Mouse (Mus musculus) cerebellum, adult 8-10 months (tissue): ENCODE measurements around the gene Nt5c1a.
"Not testable (repeated sequence)": the region's sequence is repeated elsewhere in the genome, so short reads cannot be mapped to it uniquely, and the experiment has no call there.

Experiments used
- DNase-seq: peaks from one replicate; pipeline ENCODE4 v3.0.0; 2022

Nt5c1a gene

GRCm38 (mm10) chr4:123201186-123202093, at the start of gene Nt5c1a:
Nt5c1a (plus strand) TSS chr4:123201504.
- peak; percentile 65 for DNase-seq

GRCm38 (mm10) chr4:123152003-123152402, 49.3 kb upstream of the Nt5c1a start:
- no peak for DNase-seq

GRCm38 (mm10) chr4:123152976-123153375, 48.3 kb upstream of the Nt5c1a start:
- no peak for DNase-seq

GRCm38 (mm10) chr4:123155004-123155403, 46.3 kb upstream of the Nt5c1a start:
- DNase-seq = peak; percentile 40

GRCm38 (mm10) chr4:123155427-123155826, 45.9 kb upstream of the Nt5c1a start:
- no peak for DNase-seq

- no peak for DNase-seq
Observed at GRCm38 (mm10) chr4:123155840-123156239, 45.5 kb upstream of the Nt5c1a start.

GRCm38 (mm10) chr4:123160571-123160970, 40.7 kb upstream of the Nt5c1a start:
- no peak for DNase-seq

GRCm38 (mm10) chr4:123161251-123161650, 40.1 kb upstream of the Nt5c1a start:
- not testable (repeated sequence) for DNase-seq

- DNase-seq = no peak
Observed at GRCm38 (mm10) chr4:123162305-123162917, 38.9 kb upstream of the Nt5c1a start.

- DNase-seq = no peak
Observed at GRCm38 (mm10) chr4:123164157-123164556, 37.1 kb upstream of the Nt5c1a start.

- no peak for DNase-seq
Observed at GRCm38 (mm10) chr4:123171811-123172210, 29.5 kb upstream of the Nt5c1a start.

- peak; percentile 37 for DNase-seq
Observed at GRCm38 (mm10) chr4:123182328-123183238, 18.7 kb upstream of the Nt5c1a start, which contains the start of gene Hpcal4. Hpcal4 (plus strand) TSS chr4:123183227.

GRCm38 (mm10) chr4:123183239-123184056, 17.9 kb upstream of the Nt5c1a start:
- DNase-seq = peak; percentile 90

- no peak for DNase-seq
Observed at GRCm38 (mm10) chr4:123184816-123185215, 16.5 kb upstream of the Nt5c1a start.

GRCm38 (mm10) chr4:123192336-123192735, 9.0 kb upstream of the Nt5c1a start:
- DNase-seq = no peak

- no peak for DNase-seq
Observed at GRCm38 (mm10) chr4:123193791-123194190, 7.5 kb upstream of the Nt5c1a start.

- no peak for DNase-seq
Observed at GRCm38 (mm10) chr4:123196695-123197094, 4.6 kb upstream of the Nt5c1a start.

- peak; percentile 83 for DNase-seq
Observed at GRCm38 (mm10) chr4:123200771-123201185, 526 bp upstream of the Nt5c1a start.

- DNase-seq = no peak
Observed at GRCm38 (mm10) chr4:123202094-123202420, 753 bp downstream of the Nt5c1a start.

GRCm38 (mm10) chr4:123207337-123207736, 6.0 kb downstream of the Nt5c1a start:
- DNase-seq = no peak

GRCm38 (mm10) chr4:123210996-123211395, 9.7 kb downstream of the Nt5c1a start:
- no peak for DNase-seq

GRCm38 (mm10) chr4:123211453-123211852, 10.1 kb downstream of the Nt5c1a start:
- no peak for DNase-seq
